Mouse (Mus musculus): ENCODE data around the gene Pnkd. TPM values are rescaled to one million over a fixed set of nuclear protein-coding genes. Genes with fewer than 3 reads are reported as not detected.

Pnkd gene
- polyA plus RNA-seq, 2 experiments = 63.9 to 124 TPM

GRCm38 (mm10) chr1:74248799-74249198 lies 35.9 kb upstream of the Pnkd start:
- ATAC-seq (ENCODE audit: low FRiP score, low read depth) (no peak), DNase-seq (ENCODE audit: low spot score) (peak; percentile 41)
- H3K4me3 ChIP-seq (replicated peaks; ENCODE audit: low read length) = no peak overlapping the region
- H3K4me1 ChIP-seq (ENCODE audit: control insufficient read depth, insufficient read depth, low read length) = no peaks in the 10 kb centered on the region
- no peaks in the 10 kb centered on the region for H3K27me3 ChIP-seq (ENCODE audit: control insufficient read depth, insufficient read depth, low read length)
- H3K27ac ChIP-seq (replicated peaks; ENCODE audit: low read depth, low read length) = peak overlapping the region; percentile 45
- 28% methylated on average over 1 of the region's 1 CpGs for WGBS
- H3K4me2 ChIP-seq (replicated peaks; ENCODE audit: low read depth, low read length, severe bottlenecking) = no peak overlapping the region
- TF ChIP-seq POLR2A (IDR thresholded peaks at IDR 0.05; ENCODE audit: borderline replicate concordance, extremely low read depth, insufficient read depth, insufficient read length) = no peak
- no peak overlapping the region for H3K9ac ChIP-seq (ENCODE audit: low read depth, low read length, severe bottlenecking)
- no peaks in the 10 kb centered on the region for H3K9me3 ChIP-seq (ENCODE audit: control insufficient read depth, low read length)
- peaks cover 66% of the 10 kb centered on the region for H3K36me3 ChIP-seq (ENCODE audit: control insufficient read depth, insufficient read depth, low read length)

- Histone ChIP-seq H3K27me3 (ENCODE audit: control insufficient read depth, insufficient read depth, low read length) (no peaks in the 10 kb centered on the region), H3K9me3 (ENCODE audit: control insufficient read depth, low read length) (no peaks in the 10 kb centered on the region), H3K9ac (ENCODE audit: low read depth, low read length, severe bottlenecking) (no peak overlapping the region), H3K4me3 (replicated peaks; ENCODE audit: low read length) (no peak overlapping the region), H3K4me2 (replicated peaks; ENCODE audit: low read depth, low read length, severe bottlenecking) (no peak overlapping the region), H3K27ac (replicated peaks; ENCODE audit: low read depth, low read length) (peak overlapping the region; percentile 45), H3K36me3 (ENCODE audit: control insufficient read depth, insufficient read depth, low read length) (peaks cover 71% of the 10 kb centered on the region), H3K4me1 (ENCODE audit: control insufficient read depth, insufficient read depth, low read length) (no peaks in the 10 kb centered on the region)
- 48% methylated on average over 5 of the region's 5 CpGs for WGBS
- TF ChIP-seq POLR2A (IDR thresholded peaks at IDR 0.05; ENCODE audit: borderline replicate concordance, extremely low read depth, insufficient read depth, insufficient read length) = no peak
- ATAC-seq (ENCODE audit: low FRiP score, low read depth) = no peak
- no peak for DNase-seq (ENCODE audit: low spot score)
Measured at GRCm38 (mm10) chr1:74249331-74249980, 35.3 kb upstream of the Pnkd start.

GRCm38 (mm10) chr1:74250096-74250495 lies 34.6 kb upstream of the Pnkd start:
- no peak for ATAC-seq (ENCODE audit: low FRiP score, low read depth)
- H3K9ac ChIP-seq (ENCODE audit: low read depth, low read length, severe bottlenecking) = no peak overlapping the region
- H3K4me1 ChIP-seq (ENCODE audit: control insufficient read depth, insufficient read depth, low read length) = no peaks in the 10 kb centered on the region
- H3K36me3 ChIP-seq (ENCODE audit: control insufficient read depth, insufficient read depth, low read length) = peaks cover 76% of the 10 kb centered on the region
- no peak overlapping the region for H3K4me2 ChIP-seq (replicated peaks; ENCODE audit: low read depth, low read length, severe bottlenecking)
- no peaks in the 10 kb centered on the region for H3K27me3 ChIP-seq (ENCODE audit: control insufficient read depth, insufficient read depth, low read length)
- H3K9me3 ChIP-seq (ENCODE audit: control insufficient read depth, low read length) = no peaks in the 10 kb centered on the region
- TF ChIP-seq POLR2A (IDR thresholded peaks at IDR 0.05; ENCODE audit: borderline replicate concordance, extremely low read depth, insufficient read depth, insufficient read length) = no peak
- H3K4me3 ChIP-seq (replicated peaks; ENCODE audit: low read length) = no peak overlapping the region
- DNase-seq (ENCODE audit: low spot score) = no peak
- no peak overlapping the region for H3K27ac ChIP-seq (replicated peaks; ENCODE audit: low read depth, low read length)
- WGBS = 77% methylated on average over 4 of the region's 4 CpGs

GRCm38 (mm10) chr1:74255704-74256345 lies 28.9 kb upstream of the Pnkd start:
- Histone ChIP-seq H3K36me3 (ENCODE audit: control insufficient read depth, insufficient read depth, low read length) (peaks cover 87% of the 10 kb centered on the region), H3K27ac (replicated peaks; ENCODE audit: low read depth, low read length) (no peak overlapping the region), H3K9me3 (ENCODE audit: control insufficient read depth, low read length) (no peaks in the 10 kb centered on the region), H3K4me3 (replicated peaks; ENCODE audit: low read length) (no peak overlapping the region), H3K9ac (ENCODE audit: low read depth, low read length, severe bottlenecking) (no peak overlapping the region), H3K4me1 (ENCODE audit: control insufficient read depth, insufficient read depth, low read length) (no peaks in the 10 kb centered on the region), H3K27me3 (ENCODE audit: control insufficient read depth, insufficient read depth, low read length) (no peaks in the 10 kb centered on the region), H3K4me2 (replicated peaks; ENCODE audit: low read depth, low read length, severe bottlenecking) (no peak overlapping the region)
- no peak for ATAC-seq (ENCODE audit: low FRiP score, low read depth)
- DNase-seq (ENCODE audit: low spot score) = no peak
- 95% methylated on average over 8 of the region's 8 CpGs for WGBS
- TF ChIP-seq POLR2A (IDR thresholded peaks at IDR 0.05; ENCODE audit: borderline replicate concordance, extremely low read depth, insufficient read depth, insufficient read length) = no peak

- Histone ChIP-seq H3K27ac (replicated peaks; ENCODE audit: low read depth, low read length) (no peak overlapping the region), H3K9ac (ENCODE audit: low read depth, low read length, severe bottlenecking) (no peak overlapping the region), H3K36me3 (ENCODE audit: control insufficient read depth, insufficient read depth, low read length) (peaks cover 86% of the 10 kb centered on the region), H3K27me3 (ENCODE audit: control insufficient read depth, insufficient read depth, low read length) (no peaks in the 10 kb centered on the region), H3K4me1 (ENCODE audit: control insufficient read depth, insufficient read depth, low read length) (no peaks in the 10 kb centered on the region), H3K4me3 (replicated peaks; ENCODE audit: low read length) (no peak overlapping the region), H3K4me2 (replicated peaks; ENCODE audit: low read depth, low read length, severe bottlenecking) (no peak overlapping the region), H3K9me3 (ENCODE audit: control insufficient read depth, low read length) (no peaks in the 10 kb centered on the region)
- DNase-seq (ENCODE audit: low spot score) (no peak), ATAC-seq (ENCODE audit: low FRiP score, low read depth) (no peak)
- no peak for TF ChIP-seq POLR2A (IDR thresholded peaks at IDR 0.05; ENCODE audit: borderline replicate concordance, extremely low read depth, insufficient read depth, insufficient read length)
- 79% methylated on average over 4 of the region's 4 CpGs for WGBS
Measured at GRCm38 (mm10) chr1:74256782-74257181, 27.9 kb upstream of the Pnkd start.

Measured in limb, embryonic 14.5 days (tissue).